Mouse (Mus musculus): ENCODE results near the gene Cldn12. TPM values are rescaled to one million over a fixed set of nuclear protein-coding genes. Genes with fewer than 3 reads are reported as not detected.

Gene Cldn12
- polyA plus RNA-seq, 1 experiment from 2014 or later: 21.6 TPM

DNA sequence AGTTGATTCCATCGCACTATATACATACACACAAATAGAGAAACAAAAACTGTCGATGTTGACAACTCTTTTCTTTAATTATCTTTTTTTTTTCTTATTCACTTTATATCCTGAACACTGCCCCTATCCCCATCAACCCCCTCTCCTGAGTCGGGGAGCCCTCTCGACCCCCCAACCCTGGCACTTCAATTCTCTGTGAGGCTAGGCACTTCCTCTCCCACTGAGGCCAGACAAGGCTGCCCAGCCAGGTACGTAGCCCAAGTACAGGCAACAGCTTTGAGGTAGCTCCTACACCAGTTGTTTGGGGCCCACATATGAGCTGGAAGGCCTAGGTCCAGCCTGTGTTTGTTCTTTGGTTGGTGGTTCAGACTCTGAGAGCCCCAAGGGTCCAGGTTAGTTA is 653 bp upstream of the Cldn12 start:
- Histone ChIP-seq H3K36me3 (peaks cover 15% of the 10 kb centered on the region), H3K9ac (replicated peaks) (no peak overlapping the region), H3K4me1 (replicated peaks) (no peaks in the 10 kb centered on the region), H3K4me2 (peak overlapping the region; percentile 78), H3K9me3 (no peaks in the 10 kb centered on the region), H3K27ac (no peak overlapping the region), H3K27me3 (no peaks in the 10 kb centered on the region), H3K4me3 (replicated peaks) (no peak overlapping the region)
- 80% methylated on average over 5 of the region's 5 CpGs for WGBS
- ATAC-seq (ENCODE audit: insufficient number of reproducible peaks, insufficient read depth, low FRiP score, low TSS enrichment, low read depth): no peak

DNA sequence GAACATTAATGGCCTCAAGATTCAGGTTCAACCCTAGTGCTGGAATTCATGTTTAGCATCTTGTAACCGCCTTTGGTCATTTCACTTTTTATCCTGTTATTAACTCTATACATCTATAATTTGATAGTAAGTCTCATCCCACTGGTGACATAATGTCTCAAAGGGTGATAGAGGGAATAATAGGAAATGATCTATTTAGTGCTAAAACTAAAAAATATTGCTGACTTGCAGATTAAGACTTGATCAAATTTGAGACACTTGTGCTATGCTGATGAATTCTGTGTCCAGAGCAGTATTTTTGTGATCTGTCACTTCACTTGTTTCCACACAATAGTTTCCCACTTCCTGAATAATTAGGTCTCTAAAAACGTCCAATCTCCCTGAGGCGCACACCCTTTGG is 3.4 kb downstream of the Cldn12 start:
- Histone ChIP-seq H3K36me3 (peaks cover 33% of the 10 kb centered on the region), H3K4me3 (replicated peaks) (no peak overlapping the region), H3K27me3 (no peaks in the 10 kb centered on the region), H3K27ac (no peak overlapping the region), H3K4me2 (no peak overlapping the region), H3K9me3 (no peaks in the 10 kb centered on the region), H3K9ac (replicated peaks) (no peak overlapping the region), H3K4me1 (replicated peaks) (no peaks in the 10 kb centered on the region)
- WGBS: 91% methylated on average over 3 of the region's 3 CpGs
- ATAC-seq (ENCODE audit: insufficient number of reproducible peaks, insufficient read depth, low FRiP score, low TSS enrichment, low read depth): no peak

DNA sequence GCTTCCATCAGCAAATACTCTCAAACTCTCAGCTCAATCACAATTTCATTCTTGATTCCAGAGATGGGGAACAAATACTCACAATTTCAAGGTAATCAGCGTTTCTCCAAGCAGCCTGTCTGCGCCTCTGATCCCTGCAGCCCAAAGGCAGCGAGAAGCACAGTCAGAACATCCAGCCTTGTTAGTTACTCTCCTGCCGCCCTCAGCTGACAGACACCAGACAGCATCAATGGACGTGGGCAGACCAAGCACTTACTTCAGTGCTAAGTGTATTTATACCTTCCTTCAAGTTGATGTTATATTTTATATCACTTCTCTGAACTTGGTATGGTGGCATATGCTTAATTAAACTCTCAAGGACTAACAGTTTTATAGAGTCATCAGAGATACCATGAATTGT is 3.8 kb downstream of the Cldn12 start:
- no peaks in the 10 kb centered on the region for H3K9me3 ChIP-seq
- no peak overlapping the region for H3K27ac ChIP-seq
- ATAC-seq (ENCODE audit: insufficient number of reproducible peaks, insufficient read depth, low FRiP score, low TSS enrichment, low read depth): no peak
- H3K9ac ChIP-seq (replicated peaks): no peak overlapping the region
- 89% methylated on average over 5 of the region's 5 CpGs for WGBS
- H3K4me2 ChIP-seq: no peak overlapping the region
- H3K4me3 ChIP-seq (replicated peaks): no peak overlapping the region
- no peaks in the 10 kb centered on the region for H3K4me1 ChIP-seq (replicated peaks)
- peaks cover 35% of the 10 kb centered on the region for H3K36me3 ChIP-seq
- no peaks in the 10 kb centered on the region for H3K27me3 ChIP-seq

DNA sequence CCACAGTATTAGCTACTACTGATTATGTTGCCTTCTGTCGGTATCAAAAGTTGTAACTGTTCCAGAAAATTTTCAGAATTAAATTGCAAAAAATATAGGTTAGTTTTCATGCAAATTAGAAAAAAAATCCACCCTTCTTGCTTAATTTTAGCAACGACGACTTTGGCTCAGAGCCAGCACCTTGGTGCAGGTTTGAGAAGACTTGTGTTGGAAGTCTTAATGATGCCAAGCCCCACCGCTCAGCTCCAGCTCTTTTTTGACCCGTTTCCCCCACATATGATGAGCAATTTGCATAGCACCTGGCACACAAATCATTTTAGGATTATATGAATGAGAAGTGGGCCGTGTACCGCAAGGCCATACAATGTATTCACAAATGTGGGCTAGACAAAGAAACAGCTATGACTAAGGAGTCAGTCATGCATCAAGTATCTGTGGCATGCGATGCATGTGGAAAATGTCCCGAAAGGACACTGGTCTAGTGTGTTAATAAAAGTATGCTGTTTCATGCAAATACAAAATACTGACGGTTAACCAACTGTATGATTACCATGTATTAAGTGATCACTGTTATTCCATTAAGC is 4.4 kb downstream of the Cldn12 start:
- 88% methylated on average over 10 of the region's 10 CpGs for WGBS

DNA sequence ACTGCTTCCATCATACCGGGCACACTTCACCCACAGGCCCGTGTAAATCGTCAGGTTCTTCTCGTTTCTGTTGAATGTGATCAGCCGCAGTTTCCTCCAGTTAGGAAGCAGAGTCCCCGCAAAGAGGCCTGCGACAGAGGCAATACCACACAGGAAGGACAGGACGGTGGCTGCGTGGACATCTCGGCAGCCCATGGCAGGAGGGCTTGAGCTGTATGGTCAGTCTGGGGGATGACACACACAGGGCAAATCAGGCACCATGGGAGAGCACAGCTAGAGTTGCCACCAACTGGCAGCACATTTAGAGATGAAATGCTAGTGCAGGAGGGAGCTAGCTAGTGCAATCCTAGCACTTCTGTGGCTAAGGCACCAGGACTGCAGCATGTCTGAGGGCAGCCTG is 6.5 kb downstream of the Cldn12 start:
- Histone ChIP-seq H3K27me3 (no peaks in the 10 kb centered on the region), H3K9ac (replicated peaks) (no peak overlapping the region), H3K4me1 (replicated peaks) (no peaks in the 10 kb centered on the region), H3K4me3 (replicated peaks) (no peak overlapping the region), H3K36me3 (peaks cover 44% of the 10 kb centered on the region), H3K9me3 (no peaks in the 10 kb centered on the region), H3K4me2 (no peak overlapping the region), H3K27ac (no peak overlapping the region)
- 86% methylated on average over 10 of the region's 10 CpGs for WGBS
- no peak for ATAC-seq (ENCODE audit: insufficient number of reproducible peaks, insufficient read depth, low FRiP score, low TSS enrichment, low read depth)

More for the DNA sequence above, 4.4 kb downstream of the Cldn12 start:
- Histone ChIP-seq H3K36me3 (peaks cover 35% of the 10 kb centered on the region), H3K9me3 (no peaks in the 10 kb centered on the region), H3K27ac (no peak overlapping the region), H3K4me1 (replicated peaks) (no peaks in the 10 kb centered on the region), H3K4me3 (replicated peaks) (no peak overlapping the region), H3K9ac (replicated peaks) (no peak overlapping the region), H3K4me2 (no peak overlapping the region), H3K27me3 (no peaks in the 10 kb centered on the region)
- no peak for ATAC-seq (ENCODE audit: insufficient number of reproducible peaks, insufficient read depth, low FRiP score, low TSS enrichment, low read depth)

DNA sequence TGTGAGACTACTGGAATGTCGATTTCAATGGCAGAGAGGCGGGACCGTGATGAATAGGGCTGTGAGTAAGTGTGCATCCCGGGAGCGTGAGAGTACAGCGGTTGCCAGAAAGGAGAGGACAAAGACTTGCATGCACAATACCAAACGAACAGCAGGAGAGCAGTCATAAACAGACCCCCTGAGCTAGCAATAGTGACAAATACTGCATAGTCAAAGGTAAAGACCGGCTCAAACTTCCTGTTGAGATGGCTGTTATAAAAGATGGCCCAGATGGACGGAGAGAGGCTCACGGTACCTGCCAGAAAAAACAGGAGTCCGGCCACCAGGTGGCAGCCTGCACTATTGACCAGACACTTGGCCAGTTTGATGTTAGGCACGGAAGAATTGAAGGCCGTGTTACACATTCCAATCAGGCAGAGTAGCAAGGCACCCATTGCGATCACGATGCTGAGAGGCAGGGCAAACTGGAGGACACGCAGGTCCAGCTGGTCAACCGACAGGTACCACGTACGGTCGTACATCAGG is 7.0 kb downstream of the Cldn12 start:
- H3K36me3 ChIP-seq: peaks cover 44% of the 10 kb centered on the region
- H3K9ac ChIP-seq (replicated peaks): no peak overlapping the region
- H3K9me3 ChIP-seq: no peaks in the 10 kb centered on the region
- no peak overlapping the region for H3K4me2 ChIP-seq
- H3K4me1 ChIP-seq (replicated peaks): no peaks in the 10 kb centered on the region
- H3K4me3 ChIP-seq (replicated peaks): no peak overlapping the region
- no peak overlapping the region for H3K27ac ChIP-seq
- H3K27me3 ChIP-seq: no peaks in the 10 kb centered on the region
- peak; percentile 37; the same call in 1 of the 2 replicates for ATAC-seq (ENCODE audit: insufficient number of reproducible peaks, insufficient read depth, low FRiP score, low TSS enrichment, low read depth)
- WGBS: 61% methylated on average over 20 of the region's 20 CpGs

DNA sequence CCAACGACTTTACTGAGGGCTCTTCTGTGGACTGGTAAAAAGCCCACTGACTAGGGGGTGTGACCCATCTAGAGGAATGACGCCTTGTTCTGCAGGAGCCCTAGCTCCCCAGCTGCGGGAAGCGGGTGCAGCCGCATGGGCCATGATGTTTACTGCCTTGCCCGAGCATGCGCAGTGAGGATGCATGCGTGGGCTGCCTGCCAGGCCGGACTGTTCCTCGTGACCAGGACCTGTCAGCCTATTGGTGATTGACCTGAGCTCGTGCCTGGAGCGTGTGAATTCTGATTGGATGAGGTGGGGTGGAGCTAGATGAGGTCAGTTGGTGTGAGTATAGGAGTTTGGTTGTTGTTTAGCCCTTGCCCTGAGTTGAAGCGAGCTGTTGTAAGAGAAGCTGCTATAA is 10.3 kb downstream of the Cldn12 start:
- no peak overlapping the region for H3K27ac ChIP-seq
- H3K4me2 ChIP-seq: no peak overlapping the region
- no peak for ATAC-seq (ENCODE audit: insufficient number of reproducible peaks, insufficient read depth, low FRiP score, low TSS enrichment, low read depth)
- peaks cover 28% of the 10 kb centered on the region for H3K36me3 ChIP-seq
- no peak overlapping the region for H3K4me3 ChIP-seq (replicated peaks)
- H3K4me1 ChIP-seq (replicated peaks): no peaks in the 10 kb centered on the region
- no peaks in the 10 kb centered on the region for H3K27me3 ChIP-seq
- WGBS: 90% methylated on average over 13 of the region's 13 CpGs
- H3K9ac ChIP-seq (replicated peaks): no peak overlapping the region
- H3K9me3 ChIP-seq: no peaks in the 10 kb centered on the region

DNA sequence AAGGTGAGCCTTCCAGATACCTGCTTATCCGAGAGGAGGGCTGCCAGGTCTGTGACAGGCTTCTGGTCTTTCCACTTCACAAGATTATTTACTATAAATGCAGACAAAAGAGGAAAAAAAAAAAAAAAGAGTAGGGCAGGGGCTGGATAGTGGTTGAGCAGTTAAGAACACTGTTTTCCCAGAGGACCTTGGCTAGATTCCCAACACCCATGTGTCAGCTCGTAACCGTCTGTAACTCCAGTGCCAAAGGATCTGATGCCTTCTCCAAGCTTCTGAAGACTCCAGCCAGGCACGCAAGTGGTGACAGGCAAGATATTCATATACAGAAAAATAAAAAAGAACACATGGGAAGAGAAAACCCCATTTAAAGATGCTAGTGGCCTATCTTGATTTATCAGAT is 11.4 kb downstream of the Cldn12 start:
- Histone ChIP-seq H3K9me3 (no peaks in the 10 kb centered on the region), H3K36me3 (peaks cover 28% of the 10 kb centered on the region), H3K4me2 (no peak overlapping the region), H3K4me1 (replicated peaks) (no peaks in the 10 kb centered on the region), H3K4me3 (replicated peaks) (no peak overlapping the region), H3K27me3 (no peaks in the 10 kb centered on the region), H3K27ac (no peak overlapping the region), H3K9ac (replicated peaks) (no peak overlapping the region)
- ATAC-seq (ENCODE audit: insufficient number of reproducible peaks, insufficient read depth, low FRiP score, low TSS enrichment, low read depth): no peak
- 95% methylated on average over 4 of the region's 4 CpGs for WGBS

DNA sequence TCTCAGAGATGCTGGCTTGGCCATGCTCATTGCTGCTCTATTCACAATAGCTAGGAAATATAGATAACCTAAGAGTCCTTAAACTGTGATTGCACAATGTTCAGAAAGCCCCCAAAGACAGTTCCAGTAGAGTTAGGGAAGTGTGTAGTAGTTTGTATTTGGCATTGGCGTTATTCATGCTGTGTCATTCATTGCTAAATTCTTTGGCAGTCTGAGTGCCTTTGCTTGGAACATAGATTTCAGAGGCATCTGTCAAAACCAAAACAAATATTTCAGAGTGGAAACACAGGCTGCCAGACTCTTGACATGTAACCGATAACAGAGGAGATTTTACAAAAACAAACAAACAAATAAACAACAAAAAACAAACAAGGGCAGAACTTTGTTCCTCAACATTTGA is 13.2 kb downstream of the Cldn12 start:
- Histone ChIP-seq H3K9me3 (no peaks in the 10 kb centered on the region), H3K4me2 (no peak overlapping the region), H3K4me1 (replicated peaks) (no peaks in the 10 kb centered on the region), H3K27me3 (no peaks in the 10 kb centered on the region; the same call in 1 of the 2 replicates), H3K9ac (replicated peaks) (no peak overlapping the region), H3K4me3 (replicated peaks) (no peak overlapping the region), H3K36me3 (peaks cover 13% of the 10 kb centered on the region; the same call in 1 of the 2 replicates), H3K27ac (no peak overlapping the region)
- no peak for ATAC-seq (ENCODE audit: insufficient number of reproducible peaks, insufficient read depth, low FRiP score, low TSS enrichment, low read depth)
- 90% methylated on average over 2 of the region's 2 CpGs for WGBS

DNA sequence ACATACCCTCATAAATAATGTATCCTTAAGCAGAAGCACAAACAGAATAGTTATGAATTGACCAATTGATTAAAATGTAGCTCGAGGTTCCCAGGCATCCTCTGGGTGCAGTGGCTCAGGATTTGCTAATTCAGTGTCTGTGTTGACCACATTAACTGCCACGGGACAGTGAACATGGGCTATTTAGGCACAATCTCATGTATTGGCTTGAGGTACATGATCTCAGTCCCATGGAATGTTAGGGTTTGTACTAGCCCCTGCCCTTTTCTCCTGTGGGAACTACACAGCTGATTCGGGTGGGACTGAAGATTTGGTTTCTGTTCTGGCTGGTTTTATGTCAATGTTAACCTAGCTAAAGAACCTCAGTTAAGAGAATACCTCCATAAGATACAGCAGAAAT is 18.4 kb downstream of the Cldn12 start:
- no peak overlapping the region for H3K4me3 ChIP-seq (replicated peaks)
- H3K27me3 ChIP-seq: peaks cover 3% of the 10 kb centered on the region; the same call in 1 of the 2 replicates
- H3K9me3 ChIP-seq: no peaks in the 10 kb centered on the region
- H3K4me2 ChIP-seq: no peak overlapping the region
- H3K27ac ChIP-seq: no peak overlapping the region
- ATAC-seq (ENCODE audit: insufficient number of reproducible peaks, insufficient read depth, low FRiP score, low TSS enrichment, low read depth): no peak
- WGBS: 71% methylated on average over 3 of the region's 3 CpGs
- no peaks in the 10 kb centered on the region for H3K36me3 ChIP-seq
- no peaks in the 10 kb centered on the region for H3K4me1 ChIP-seq (replicated peaks)
- H3K9ac ChIP-seq (replicated peaks): no peak overlapping the region

DNA sequence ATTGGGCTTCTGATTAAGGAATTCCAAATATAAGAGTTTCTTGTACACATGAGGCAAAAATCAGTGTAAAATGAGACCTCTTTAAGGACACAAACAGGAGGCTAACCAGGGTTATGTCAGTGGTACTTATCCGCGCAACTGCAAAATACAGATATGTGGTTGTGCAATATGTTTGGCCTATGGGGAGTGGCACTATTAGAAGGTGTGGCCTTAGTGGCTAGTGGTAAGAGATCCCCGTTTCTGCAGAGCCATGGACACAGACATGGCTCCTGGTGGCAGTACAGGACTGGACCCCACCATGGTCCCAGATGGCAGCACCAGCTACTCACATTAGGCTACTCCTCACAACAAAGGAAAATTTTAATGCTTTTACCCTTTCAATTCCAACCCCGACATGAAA is 19.7 kb downstream of the Cldn12 start:
- Histone ChIP-seq H3K36me3 (no peaks in the 10 kb centered on the region), H3K27me3 (peaks cover 3% of the 10 kb centered on the region; the same call in 1 of the 2 replicates), H3K9me3 (no peaks in the 10 kb centered on the region), H3K27ac (no peak overlapping the region), H3K9ac (replicated peaks) (no peak overlapping the region), H3K4me1 (replicated peaks) (no peaks in the 10 kb centered on the region), H3K4me2 (no peak overlapping the region), H3K4me3 (replicated peaks) (no peak overlapping the region)
- 0 out of 2 replicates have a peak, but pooled peaks have one; percentile 56 for ATAC-seq (ENCODE audit: insufficient number of reproducible peaks, insufficient read depth, low FRiP score, low TSS enrichment, low read depth)
- 89% methylated on average over 4 of the region's 4 CpGs for WGBS
